Mouse (Mus musculus) liver, embryonic 15.5 days (tissue): ENCODE results near the gene Gpr84. TPM values are rescaled to one million over a fixed set of nuclear protein-coding genes. Genes with fewer than 3 reads are reported as not detected.

ENCODE experiments used
- ATAC-seq: fragments of 200-750 bp; cut with Nextera tagmentation; 2 replicates; pipeline ENCODE4 v1.8.0; 2017; ENCODE audit warnings: moderate number of reproducible peaks, mild to moderate bottlenecking, moderate library complexity; ENCODE audit not compliant: insufficient read depth
- H3K27ac ChIP-seq: fragments of 300-500 bp; sonication (generic); replicated peaks from 2 replicates; pipeline ENCODE4 v1.5.1; 2015; ENCODE audit warnings: mild to moderate bottlenecking, inconsistent platforms
- H3K27me3 ChIP-seq: fragments of 300-500 bp; sonication (generic); 2 replicates; pipeline ENCODE4 v1.6.1; 2015; ENCODE audit warnings: mild to moderate bottlenecking, inconsistent platforms
- H3K36me3 ChIP-seq: fragments of 300-500 bp; sonication (generic); replicated peaks from 2 replicates; pipeline ENCODE4 v1.6.1; 2015; ENCODE audit warnings: moderate library complexity, mild to moderate bottlenecking, inconsistent platforms
- H3K4me1 ChIP-seq: fragments of 300-500 bp; sonication (generic); replicated peaks from 2 replicates; pipeline ENCODE4 v1.6.1; 2015; ENCODE audit warnings: inconsistent platforms
- H3K4me2 ChIP-seq: fragments of 300-500 bp; sonication (generic); 2 replicates; pipeline ENCODE4 v1.6.1; 2015; ENCODE audit warnings: moderate library complexity, mild to moderate bottlenecking, inconsistent platforms
- H3K4me3 ChIP-seq: fragments of 300-500 bp; sonication (generic); replicated peaks from 2 replicates; pipeline ENCODE4 v1.5.1; 2015; ENCODE audit warnings: mild to moderate bottlenecking, inconsistent platforms
- H3K9ac ChIP-seq: fragments of 300-500 bp; sonication (generic); 2 replicates; pipeline ENCODE4 v1.6.1; 2015; ENCODE audit warnings: moderate library complexity, mild to moderate bottlenecking, inconsistent platforms
- H3K9me3 ChIP-seq: fragments of 300-500 bp; sonication (generic); replicated peaks from 2 replicates; pipeline ENCODE4 v1.6.1; 2016; ENCODE audit warnings: inconsistent platforms
- WGBS: fragments of 180-500 bp; shearing (Covaris S2); methylation state at CpG from one replicate; pipeline ENCODE4 v1.1.7; 2015; ENCODE audit warnings: mixed read lengths; ENCODE audit not compliant: insufficient replicate concordance; 5-methylcytosine and 5-hydroxymethylcytosine counted together
- polyA plus RNA-seq: library from polyadenylated mRNA; unstranded; fragments of >200 nt; fragmentation: Nextera tagmentation; extraction: Ambion mirVana; gene quantifications from 2 replicates; pipeline ENCODE4 v1.2.1, GENCODE M21; 2015

Gene Gpr84
- polyA plus RNA-seq, 1 experiment from 2014 or later: 1.0 TPM

DNA sequence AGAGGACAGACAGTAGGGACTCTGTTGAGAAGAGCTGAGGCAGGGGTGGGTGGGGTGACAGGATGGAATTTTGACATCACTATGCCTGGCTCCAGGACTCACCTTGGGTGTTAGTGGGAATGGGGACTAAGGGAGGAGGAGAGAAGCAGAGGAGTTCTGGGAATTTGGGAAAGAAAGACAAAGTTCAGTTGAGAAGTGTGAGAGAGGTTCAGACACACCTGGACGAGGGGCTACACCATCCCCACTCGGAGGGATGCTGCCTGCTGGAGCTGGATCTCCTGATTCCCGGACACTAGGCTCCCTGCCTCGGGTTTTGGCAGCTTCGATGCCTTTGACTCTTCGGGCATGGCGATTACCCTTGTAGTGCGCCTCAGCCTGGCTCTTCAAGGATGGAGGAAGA lies 7.3 kb upstream of the Gpr84 start:
- Histone ChIP-seq H3K9me3 (no peaks in the 10 kb centered on the region), H3K36me3 (peaks cover 6% of the 10 kb centered on the region; the same call in 1 of the 2 replicates), H3K4me2 (no peak overlapping the region), H3K27me3 (peaks cover 9% of the 10 kb centered on the region; the same call in 1 of the 2 replicates), H3K9ac (no peak overlapping the region), H3K4me1 (peaks cover 52% of the 10 kb centered on the region), H3K27ac (no peak overlapping the region), H3K4me3 (no peak overlapping the region)
- 80% methylated on average over 8 of the region's 8 CpGs for WGBS
- no peak for ATAC-seq

- Histone ChIP-seq H3K27ac (no peak overlapping the region), H3K4me3 (no peak overlapping the region), H3K9ac (no peak overlapping the region), H3K36me3 (peaks cover 6% of the 10 kb centered on the region; the same call in 1 of the 2 replicates), H3K4me2 (no peak overlapping the region), H3K9me3 (no peaks in the 10 kb centered on the region), H3K27me3 (peaks cover 3% of the 10 kb centered on the region; the same call in 1 of the 2 replicates), H3K4me1 (peaks cover 46% of the 10 kb centered on the region)
- ATAC-seq: no peak
These were observed 6.7 kb upstream of the Gpr84 start for GRCm38 (mm10) chr15:103317120-103317519.

DNA sequence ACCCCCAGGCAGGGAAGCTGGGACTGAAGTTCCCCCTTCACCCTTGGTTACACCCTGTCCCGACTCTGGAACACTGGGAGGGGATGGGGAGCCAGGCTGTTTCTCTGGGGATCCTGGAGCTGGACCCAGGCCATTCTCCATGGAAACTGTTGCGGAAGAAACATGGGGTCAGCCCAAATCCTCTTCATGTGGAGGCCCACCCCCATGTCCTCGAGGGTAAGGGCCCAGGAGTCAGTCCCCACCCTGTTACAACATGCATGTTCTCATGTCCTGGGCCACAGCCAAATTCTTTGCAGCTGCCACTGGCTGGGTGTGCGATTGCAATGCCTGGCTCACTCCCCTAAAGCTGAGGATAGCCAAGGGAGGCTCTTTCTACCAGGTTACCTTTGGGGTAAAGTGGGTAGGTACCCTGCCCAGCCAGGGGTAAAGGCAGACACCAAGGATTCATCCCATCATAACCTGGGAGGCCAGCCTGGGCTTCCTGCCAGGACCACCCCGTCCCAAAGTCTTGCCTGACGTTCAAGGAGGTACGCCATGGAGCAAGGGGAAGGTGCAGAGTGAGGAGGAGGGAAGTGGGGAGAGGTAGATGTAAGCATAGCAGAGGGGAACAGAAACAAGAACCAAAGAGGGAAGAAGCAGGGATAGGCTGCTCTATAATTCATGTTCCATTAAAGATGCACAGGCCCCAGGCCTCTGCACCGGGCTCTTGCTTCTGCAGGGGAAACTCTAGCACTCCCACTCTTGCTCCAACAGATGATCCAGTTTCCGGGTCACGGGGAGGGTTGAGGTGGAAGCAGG lies 5.8 kb upstream of the Gpr84 start:
- Histone ChIP-seq H3K9ac (no peak overlapping the region), H3K9me3 (no peaks in the 10 kb centered on the region), H3K4me2 (no peak overlapping the region), H3K4me1 (peaks cover 37% of the 10 kb centered on the region), H3K4me3 (no peak overlapping the region), H3K27me3 (no peaks in the 10 kb centered on the region), H3K36me3 (peaks cover 6% of the 10 kb centered on the region; the same call in 1 of the 2 replicates), H3K27ac (no peak overlapping the region)
- WGBS: 76% methylated on average over 10 of the region's 10 CpGs
- ATAC-seq: no peak

- peaks cover 33% of the 10 kb centered on the region for H3K4me1 ChIP-seq
- no peaks in the 10 kb centered on the region for H3K9me3 ChIP-seq
- H3K27me3 ChIP-seq: no peaks in the 10 kb centered on the region
- H3K27ac ChIP-seq: no peak overlapping the region
- peak overlapping the region; percentile 35 for H3K4me2 ChIP-seq
- WGBS: 39% methylated on average over 18 of the region's 18 CpGs
- H3K36me3 ChIP-seq: peaks cover 6% of the 10 kb centered on the region; the same call in 1 of the 2 replicates
- peak; percentile 39; the same call in 1 of the 2 replicates for ATAC-seq
- no peak overlapping the region for H3K4me3 ChIP-seq
- H3K9ac ChIP-seq: no peak overlapping the region
These were observed 4.6 kb upstream of the Gpr84 start for GRCm38 (mm10) chr15:103315011-103315502.

GRCm38 (mm10) chr15:103314181-103314580 lies 3.8 kb upstream of the Gpr84 start:
- Histone ChIP-seq H3K9me3 (no peaks in the 10 kb centered on the region), H3K9ac (no peak overlapping the region), H3K36me3 (peaks cover 6% of the 10 kb centered on the region; the same call in 1 of the 2 replicates), H3K27me3 (peaks cover 4% of the 10 kb centered on the region), H3K4me3 (no peak overlapping the region), H3K27ac (no peak overlapping the region), H3K4me1 (peaks cover 33% of the 10 kb centered on the region), H3K4me2 (0 out of 2 replicates have a peak overlapping the region, but pooled peaks have one; percentile 35)
- WGBS: 69% methylated on average over 22 of the region's 22 CpGs
- ATAC-seq: no peak

GRCm38 (mm10) chr15:103313495-103314095 lies 3.2 kb upstream of the Gpr84 start:
- Histone ChIP-seq H3K9ac (no peak overlapping the region), H3K4me1 (peaks cover 39% of the 10 kb centered on the region), H3K27ac (no peak overlapping the region), H3K4me3 (no peak overlapping the region), H3K27me3 (peaks cover 9% of the 10 kb centered on the region), H3K36me3 (peaks cover 6% of the 10 kb centered on the region; the same call in 1 of the 2 replicates), H3K4me2 (no peak overlapping the region), H3K9me3 (no peaks in the 10 kb centered on the region)
- WGBS: 31% methylated on average over 18 of the region's 18 CpGs
- no peak for ATAC-seq

- H3K9me3 ChIP-seq: no peaks in the 10 kb centered on the region
- peak overlapping the region; percentile 49 for H3K4me2 ChIP-seq
- H3K27ac ChIP-seq: no peak overlapping the region
- peaks cover 48% of the 10 kb centered on the region for H3K27me3 ChIP-seq
- no peak overlapping the region for H3K9ac ChIP-seq
- no peaks in the 10 kb centered on the region for H3K36me3 ChIP-seq
- peaks cover 58% of the 10 kb centered on the region for H3K4me1 ChIP-seq
- no peak for ATAC-seq
- H3K4me3 ChIP-seq: peak overlapping the region; percentile 30
- WGBS: 62% methylated on average over 26 of the region's 26 CpGs
These were observed 1.4 kb downstream of the Gpr84 start for GRCm38 (mm10) chr15:103308876-103309580.

GRCm38 (mm10) chr15:103308056-103308875 lies 2.1 kb downstream of the Gpr84 start:
- H3K9ac ChIP-seq: no peak overlapping the region

DNA sequence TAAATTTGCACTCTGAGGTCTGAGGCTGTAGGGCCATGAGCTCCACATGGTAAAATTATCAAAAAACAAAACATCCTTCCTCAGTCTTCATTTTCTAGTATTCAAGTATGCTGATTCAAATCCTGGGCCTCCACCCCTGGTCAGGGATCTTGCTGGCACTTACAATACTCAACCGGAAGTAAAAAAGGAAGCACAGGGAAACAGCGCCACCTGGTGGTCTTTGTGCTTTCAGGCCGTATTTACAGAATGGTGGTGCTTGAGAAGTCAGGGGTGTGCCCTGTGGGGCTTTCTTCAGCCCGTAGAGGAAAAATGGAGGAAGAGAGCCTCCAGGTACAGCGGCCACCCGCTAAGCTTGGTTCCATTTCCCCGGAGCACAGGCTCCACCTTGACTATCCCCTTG lies 3.3 kb downstream of the Gpr84 start:
- WGBS: under 1% methylated on average over 7 of the region's 7 CpGs
- Histone ChIP-seq H3K27me3 (peaks cover 67% of the 10 kb centered on the region), H3K4me3 (no peak overlapping the region), H3K4me2 (peak overlapping the region; percentile 25; the same call in 1 of the 2 replicates), H3K4me1 (peaks cover 58% of the 10 kb centered on the region), H3K9ac (no peak overlapping the region), H3K36me3 (no peaks in the 10 kb centered on the region), H3K27ac (peak overlapping the region; percentile 75; the same call in 1 of the 2 replicates), H3K9me3 (no peaks in the 10 kb centered on the region)
- no peak for ATAC-seq

More at GRCm38 (mm10) chr15:103308056-103308875, 2.1 kb downstream of the Gpr84 start:
- WGBS: 35% methylated on average over 28 of the region's 28 CpGs
- H3K4me3 ChIP-seq: peak overlapping the region; percentile 30
- H3K36me3 ChIP-seq: no peaks in the 10 kb centered on the region
- no peak overlapping the region; the same call in 1 of the 2 replicates for H3K27ac ChIP-seq
- H3K4me1 ChIP-seq: peaks cover 56% of the 10 kb centered on the region
- H3K9me3 ChIP-seq: no peaks in the 10 kb centered on the region
- ATAC-seq: no peak
- peak overlapping the region; percentile 49 for H3K4me2 ChIP-seq
- peaks cover 56% of the 10 kb centered on the region for H3K27me3 ChIP-seq
